Mouse (Mus musculus) T-helper 17 cell (primary cell): ENCODE data around the gene Cpox.

Source experiments
- in situ Hi-C, 2 experiments: fragments of 300-600 bp; cut with MboI, MseI; formaldehyde crosslinking; loops; 1 replicate in 1 of 2; 2 replicates in 1 of 2; pipeline ENCODE4 v1.15.1; 2025; ENCODE audit warnings: high pct_unique_total_duplicates in 2 of 2

Cpox gene

DNA sequence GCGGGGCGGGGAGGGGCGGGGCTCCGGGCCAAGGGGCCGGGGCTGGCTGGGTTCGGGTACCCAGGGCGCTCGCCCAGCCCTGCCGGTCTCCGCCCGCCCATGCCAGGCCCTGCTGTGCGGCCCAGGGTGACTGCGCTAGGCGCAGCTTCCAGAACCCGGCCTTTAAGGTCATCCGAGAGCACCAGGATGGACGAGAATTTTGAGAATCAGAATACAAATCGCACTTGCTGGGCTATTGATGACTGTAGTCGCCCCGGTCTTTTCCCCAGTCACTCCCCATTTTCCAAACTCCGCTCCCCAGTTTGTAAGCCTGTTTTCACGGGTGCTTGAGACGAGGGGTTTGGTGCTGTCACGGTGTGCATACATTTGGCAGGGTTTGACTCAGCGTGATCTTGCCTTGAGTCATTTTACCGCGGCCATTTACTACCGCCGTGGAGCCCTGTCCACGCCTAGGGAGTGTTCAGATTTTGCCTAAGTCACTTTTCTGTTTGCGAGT, 58.1 kb downstream of the Cpox start:
- in situ Hi-C loops: no loop called here

DNA sequence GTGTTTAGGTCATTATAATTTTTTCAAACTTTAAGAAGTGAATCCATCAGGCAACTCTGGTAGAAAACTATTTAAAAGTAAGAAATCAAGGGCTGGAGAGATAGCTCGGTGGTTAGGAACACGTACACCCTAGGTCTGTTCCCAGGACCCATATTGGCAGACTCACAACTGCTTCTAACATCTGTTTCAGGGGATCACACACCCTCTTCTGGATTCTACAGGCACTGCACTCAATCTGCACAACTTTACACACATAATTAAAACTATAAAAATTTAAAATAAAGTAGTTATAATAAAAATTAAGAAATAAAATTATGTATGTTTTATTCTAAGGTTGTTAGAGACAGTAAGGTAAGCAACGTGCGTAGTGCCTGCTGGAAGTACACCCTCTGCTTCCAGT, 68.1 kb downstream of the Cpox start:
- in situ Hi-C loops: loop anchor here in 1 of 2 experiments (10.0 kb wide), 1 partner anchor 223 kb away; no protein-coding TSS in a partner anchor

DNA sequence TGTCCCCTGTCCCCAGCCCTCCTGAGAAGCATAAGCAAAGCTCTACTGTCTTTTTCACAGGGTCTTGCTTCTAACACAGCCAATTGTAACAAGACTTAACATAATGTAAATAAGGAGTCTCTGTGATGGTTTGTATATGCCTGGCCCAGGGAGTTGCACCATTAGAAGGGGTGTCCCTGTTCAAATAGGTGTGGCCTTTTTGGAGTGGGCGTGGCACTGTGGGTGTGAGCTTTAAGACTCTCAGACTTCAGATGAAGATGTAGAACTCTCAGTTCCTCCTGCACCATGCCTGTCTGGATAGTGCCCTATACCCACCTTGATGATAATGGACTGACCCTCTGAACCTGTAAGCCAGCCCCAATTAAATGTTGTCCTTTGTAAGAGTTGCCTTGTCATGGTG, 68.7 kb downstream of the Cpox start:
- in situ Hi-C loops: loop anchor here in 1 of 2 experiments (10.0 kb wide), 1 partner anchor 224 kb away; no protein-coding TSS in a partner anchor

DNA sequence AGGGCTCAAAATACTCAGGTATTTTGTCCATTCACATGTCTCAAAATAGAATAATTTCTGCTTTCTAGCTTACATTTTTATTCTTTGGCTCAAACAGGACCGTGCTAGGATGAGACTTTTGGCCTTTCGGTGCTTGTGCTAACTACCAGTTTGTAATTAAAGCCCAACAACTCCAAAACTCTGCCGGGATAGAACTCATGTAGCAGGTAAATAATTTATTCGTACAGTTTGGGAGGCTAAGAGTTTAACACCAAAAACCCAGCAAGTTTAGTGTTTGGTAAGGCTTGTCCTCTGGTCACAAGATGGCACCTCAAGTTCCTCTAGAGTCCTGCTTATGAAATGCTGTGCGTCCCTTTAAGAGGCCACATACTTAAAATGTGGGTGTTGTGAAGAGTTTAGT, 70.7 kb downstream of the Cpox start:
- in situ Hi-C loops: no loop called here

DNA sequence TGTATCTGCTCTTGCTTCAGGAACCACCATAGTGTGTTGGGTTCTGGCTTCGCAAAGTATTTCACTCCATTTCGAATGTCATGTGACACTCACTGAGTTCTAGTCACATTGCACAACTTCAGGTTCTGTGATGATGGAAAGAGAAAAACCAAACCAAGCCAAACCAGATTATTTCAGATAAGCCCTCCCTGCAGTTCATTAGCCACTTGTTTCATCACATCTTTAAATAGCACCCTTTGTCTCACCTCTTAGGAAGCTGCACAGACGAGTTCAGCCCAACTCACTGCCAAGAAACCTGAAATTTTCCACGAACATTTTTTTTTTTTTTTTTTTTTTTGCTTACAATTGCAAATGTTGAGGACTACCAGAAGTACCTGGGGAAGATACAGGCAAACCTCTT, 76.6 kb downstream of the Cpox start:
- in situ Hi-C loops: no loop called here

DNA sequence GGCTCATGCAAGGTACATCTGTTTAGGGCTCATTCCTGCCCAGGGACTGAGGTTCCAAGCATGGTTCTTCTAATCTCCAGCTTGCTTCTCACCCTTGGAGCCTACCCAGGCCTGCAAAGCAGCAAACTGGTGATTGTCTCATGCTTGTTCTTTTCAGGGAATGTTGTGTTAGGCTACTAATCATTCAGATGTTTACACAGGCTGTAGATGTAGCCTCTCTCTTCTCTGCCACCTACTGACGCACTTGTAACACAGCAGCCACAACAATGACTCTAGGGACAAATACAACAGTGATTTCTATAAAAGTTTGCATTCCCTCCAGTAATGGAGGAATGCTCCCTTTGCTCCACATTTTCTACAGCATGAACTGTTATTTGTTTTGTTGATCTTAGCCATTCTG, 81.2 kb downstream of the Cpox start:
- in situ Hi-C loops: loop anchor here in 1 of 2 experiments (10.0 kb wide), 1 partner anchor 297 kb away; no protein-coding TSS in a partner anchor

DNA sequence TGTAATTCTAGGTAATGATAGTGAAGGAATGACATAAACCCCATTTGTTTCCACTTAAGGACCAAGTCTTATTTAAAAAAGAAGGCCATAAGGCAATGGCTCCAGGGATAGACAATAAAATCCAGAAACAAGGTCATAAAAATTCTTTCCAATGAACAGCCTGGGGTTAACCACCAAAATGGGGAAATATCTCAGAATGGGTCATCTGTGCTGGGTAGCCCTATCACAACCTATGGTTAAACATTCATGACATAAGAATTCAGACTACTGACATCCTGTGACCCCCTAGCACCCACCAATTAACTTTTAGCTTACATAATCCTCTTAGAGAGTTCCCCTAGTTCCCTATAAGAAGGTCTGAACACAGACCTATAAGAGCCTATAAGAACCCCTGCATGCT, 86.1 kb downstream of the Cpox start:
- in situ Hi-C loops: loop anchor here in 1 of 2 experiments (10.0 kb wide), 1 partner anchor 301 kb away; no protein-coding TSS in a partner anchor

DNA sequence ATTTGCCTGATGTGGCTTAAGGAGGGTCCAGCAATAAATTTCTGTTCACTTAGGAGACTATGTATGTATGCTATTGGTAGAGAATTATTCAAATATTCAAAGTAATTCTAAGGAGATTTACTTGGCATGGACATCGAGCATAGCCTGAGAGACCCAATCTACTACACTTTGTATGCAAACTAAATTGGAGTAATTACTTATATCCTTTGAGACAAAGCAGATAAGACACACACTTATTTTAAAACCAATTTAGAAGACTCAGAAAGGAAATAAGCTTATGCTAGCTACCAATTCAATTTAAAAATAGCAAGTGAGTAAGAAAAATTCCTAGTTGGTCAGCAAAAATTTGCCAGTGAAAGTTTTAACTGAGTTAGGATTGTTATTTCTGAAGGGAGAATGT, 93.0 kb downstream of the Cpox start, which contains the start of gene Olfr172:
Gene Olfr172, minus strand, starts transcription at position 101 of the 400 bp plus-strand sequence.
- in situ Hi-C loops: no loop called here
